Mouse (Mus musculus) forebrain, embryonic 15.5 days (tissue): ENCODE measurements around the gene Ptchd4. TPM values are rescaled to one million over a fixed set of nuclear protein-coding genes. Genes with fewer than 3 reads are reported as not detected.

Source experiments
- ATAC-seq: fragments of 200-750 bp; cut with Nextera tagmentation; replicated peaks from 2 replicates; pipeline ENCODE4 v1.8.0; 2017; ENCODE audit warnings: mild to moderate bottlenecking, moderate TSS enrichment, moderate library complexity
- H3K27ac ChIP-seq: fragments of 300-500 bp; sonication (generic); replicated peaks from 2 replicates; pipeline ENCODE4 v1.5.1; 2015; ENCODE audit warnings: mild to moderate bottlenecking, inconsistent platforms
- H3K27me3 ChIP-seq: fragments of 300-500 bp; sonication (generic); 2 replicates; pipeline ENCODE4 v1.6.1; 2015; ENCODE audit warnings: inconsistent platforms
- H3K36me3 ChIP-seq: fragments of 300-500 bp; sonication (generic); 2 replicates; pipeline ENCODE4 v1.6.1; 2015; ENCODE audit warnings: mild to moderate bottlenecking, inconsistent platforms
- H3K4me1 ChIP-seq: fragments of 300-500 bp; sonication (generic); 2 replicates; pipeline ENCODE4 v1.6.1; 2015; ENCODE audit warnings: inconsistent platforms
- H3K4me2 ChIP-seq: fragments of 300-500 bp; sonication (generic); replicated peaks from 2 replicates; pipeline ENCODE4 v1.6.1; 2015; ENCODE audit warnings: mild to moderate bottlenecking, inconsistent platforms
- H3K4me3 ChIP-seq: fragments of 300-500 bp; sonication (generic); 2 replicates; pipeline ENCODE4 v1.5.1; 2015; ENCODE audit warnings: mild to moderate bottlenecking, inconsistent platforms
- H3K9ac ChIP-seq: fragments of 300-500 bp; sonication (generic); replicated peaks from 2 replicates; pipeline ENCODE4 v1.6.1; 2015; ENCODE audit warnings: mild to moderate bottlenecking, inconsistent platforms
- H3K9me3 ChIP-seq: fragments of 300-500 bp; sonication (generic); 2 replicates; pipeline ENCODE4 v1.6.1; 2016; ENCODE audit warnings: inconsistent platforms
- WGBS: fragments of 180-500 bp; shearing (Covaris S2); methylation state at CpG from one replicate; pipeline ENCODE4 v1.1.7; 2015; ENCODE audit warnings: mixed read lengths; 5-methylcytosine and 5-hydroxymethylcytosine counted together
- polyA plus RNA-seq: library from polyadenylated mRNA; unstranded; fragments of >200 nt; fragmentation: Nextera tagmentation; extraction: Ambion mirVana; gene quantifications from 2 replicates; pipeline ENCODE4 v1.2.1, GENCODE M21; 2015

Gene Ptchd4
- polyA plus RNA-seq, 1 experiment from 2014 or later: 5.9 TPM

GRCm38 (mm10) chr17:42452235-42452634 is 136.5 kb downstream of the Ptchd4 start:
- WGBS: 86% methylated on average over 2 of the region's 2 CpGs
- Histone ChIP-seq H3K9ac (no peak overlapping the region), H3K27me3 (no peaks in the 10 kb centered on the region), H3K4me2 (no peak overlapping the region), H3K4me1 (no peaks in the 10 kb centered on the region), H3K27ac (no peak overlapping the region), H3K36me3 (no peaks in the 10 kb centered on the region), H3K9me3 (no peaks in the 10 kb centered on the region), H3K4me3 (no peak overlapping the region)
- no peak for ATAC-seq

GRCm38 (mm10) chr17:42456441-42456840 is 140.7 kb downstream of the Ptchd4 start:
- WGBS: 74% methylated on average over 2 of the region's 2 CpGs
- Histone ChIP-seq H3K27ac (no peak overlapping the region), H3K4me3 (no peak overlapping the region), H3K4me2 (no peak overlapping the region), H3K9ac (no peak overlapping the region), H3K36me3 (no peaks in the 10 kb centered on the region), H3K9me3 (no peaks in the 10 kb centered on the region), H3K27me3 (no peaks in the 10 kb centered on the region), H3K4me1 (no peaks in the 10 kb centered on the region)
- no peak for ATAC-seq

- no peak overlapping the region for H3K4me3 ChIP-seq
- H3K9ac ChIP-seq: no peak overlapping the region
- H3K27ac ChIP-seq: no peak overlapping the region
- no peaks in the 10 kb centered on the region for H3K36me3 ChIP-seq
- H3K4me1 ChIP-seq: no peaks in the 10 kb centered on the region
- no peaks in the 10 kb centered on the region for H3K9me3 ChIP-seq
- no peak for ATAC-seq
- no peaks in the 10 kb centered on the region for H3K27me3 ChIP-seq
- H3K4me2 ChIP-seq: no peak overlapping the region
Measured at GRCm38 (mm10) chr17:42462726-42463125, 147.0 kb downstream of the Ptchd4 start.

GRCm38 (mm10) chr17:42480173-42480991 is 164.6 kb downstream of the Ptchd4 start:
- WGBS: 71% methylated on average over 5 of the region's 5 CpGs
- H3K4me3 ChIP-seq: no peak overlapping the region
- H3K4me2 ChIP-seq: no peak overlapping the region
- no peaks in the 10 kb centered on the region for H3K9me3 ChIP-seq
- H3K27me3 ChIP-seq: no peaks in the 10 kb centered on the region
- ATAC-seq: no peak
- H3K36me3 ChIP-seq: no peaks in the 10 kb centered on the region
- no peak overlapping the region for H3K27ac ChIP-seq
- no peaks in the 10 kb centered on the region for H3K4me1 ChIP-seq
- H3K9ac ChIP-seq: no peak overlapping the region

- Histone ChIP-seq H3K4me1 (no peaks in the 10 kb centered on the region), H3K36me3 (no peaks in the 10 kb centered on the region), H3K27ac (no peak overlapping the region), H3K4me3 (no peak overlapping the region), H3K9ac (no peak overlapping the region), H3K4me2 (no peak overlapping the region), H3K27me3 (no peaks in the 10 kb centered on the region), H3K9me3 (no peaks in the 10 kb centered on the region)
- WGBS: 63% methylated on average over 9 of the region's 9 CpGs
- ATAC-seq: no peak
Measured at GRCm38 (mm10) chr17:42509356-42510262, 193.9 kb downstream of the Ptchd4 start.

- ATAC-seq: no peak
- H3K27ac ChIP-seq: no peak overlapping the region
- H3K36me3 ChIP-seq: no peaks in the 10 kb centered on the region
- no peaks in the 10 kb centered on the region for H3K27me3 ChIP-seq
- H3K9me3 ChIP-seq: no peaks in the 10 kb centered on the region
- H3K4me3 ChIP-seq: no peak overlapping the region
- WGBS: 15% methylated on average over 5 of the region's 5 CpGs
- no peak overlapping the region for H3K4me2 ChIP-seq
- H3K9ac ChIP-seq: no peak overlapping the region
- H3K4me1 ChIP-seq: no peaks in the 10 kb centered on the region
Measured at GRCm38 (mm10) chr17:42530147-42530546, 214.4 kb downstream of the Ptchd4 start.

- WGBS: 95% methylated on average over 2 of the region's 2 CpGs
- H3K27me3 ChIP-seq: no peaks in the 10 kb centered on the region
- no peak overlapping the region for H3K27ac ChIP-seq
- H3K9me3 ChIP-seq: no peaks in the 10 kb centered on the region
- H3K36me3 ChIP-seq: no peaks in the 10 kb centered on the region
- H3K4me3 ChIP-seq: no peak overlapping the region
- no peaks in the 10 kb centered on the region for H3K4me1 ChIP-seq
- H3K4me2 ChIP-seq: no peak overlapping the region
- no peak for ATAC-seq
- H3K9ac ChIP-seq: no peak overlapping the region
Measured at GRCm38 (mm10) chr17:42549578-42549977, 233.8 kb downstream of the Ptchd4 start.
